Mouse (Mus musculus): ENCODE measurements around the gene Rasgrf2. TPM values are rescaled to one million over a fixed set of nuclear protein-coding genes. Genes with fewer than 3 reads are reported as not detected.

Rasgrf2 gene
- polyA plus RNA-seq, 1 experiment: 73.7 TPM

DNA sequence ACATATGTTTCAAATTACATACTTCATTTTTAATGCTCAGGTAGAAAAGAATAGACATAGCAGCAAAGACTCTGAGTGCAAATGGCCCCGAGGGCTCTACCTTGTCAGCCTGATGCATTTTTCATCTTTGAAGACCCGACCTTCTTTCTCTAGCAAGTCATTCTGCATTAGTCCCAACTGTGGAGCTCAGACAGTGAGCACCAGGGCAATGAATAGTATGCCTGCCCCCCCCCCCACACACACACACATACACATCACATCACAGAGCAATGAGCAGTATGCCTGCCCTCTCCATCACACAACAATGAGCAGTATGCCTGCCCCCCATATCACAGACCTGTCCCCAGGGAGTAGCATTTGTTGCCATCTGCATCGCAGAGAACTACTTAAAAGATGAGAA is 80.2 kb downstream of the Rasgrf2 start:
- DNase-seq (ENCODE audit: extremely low spot score in 1 of 2, low spot score in 1 of 2): no peak

DNA sequence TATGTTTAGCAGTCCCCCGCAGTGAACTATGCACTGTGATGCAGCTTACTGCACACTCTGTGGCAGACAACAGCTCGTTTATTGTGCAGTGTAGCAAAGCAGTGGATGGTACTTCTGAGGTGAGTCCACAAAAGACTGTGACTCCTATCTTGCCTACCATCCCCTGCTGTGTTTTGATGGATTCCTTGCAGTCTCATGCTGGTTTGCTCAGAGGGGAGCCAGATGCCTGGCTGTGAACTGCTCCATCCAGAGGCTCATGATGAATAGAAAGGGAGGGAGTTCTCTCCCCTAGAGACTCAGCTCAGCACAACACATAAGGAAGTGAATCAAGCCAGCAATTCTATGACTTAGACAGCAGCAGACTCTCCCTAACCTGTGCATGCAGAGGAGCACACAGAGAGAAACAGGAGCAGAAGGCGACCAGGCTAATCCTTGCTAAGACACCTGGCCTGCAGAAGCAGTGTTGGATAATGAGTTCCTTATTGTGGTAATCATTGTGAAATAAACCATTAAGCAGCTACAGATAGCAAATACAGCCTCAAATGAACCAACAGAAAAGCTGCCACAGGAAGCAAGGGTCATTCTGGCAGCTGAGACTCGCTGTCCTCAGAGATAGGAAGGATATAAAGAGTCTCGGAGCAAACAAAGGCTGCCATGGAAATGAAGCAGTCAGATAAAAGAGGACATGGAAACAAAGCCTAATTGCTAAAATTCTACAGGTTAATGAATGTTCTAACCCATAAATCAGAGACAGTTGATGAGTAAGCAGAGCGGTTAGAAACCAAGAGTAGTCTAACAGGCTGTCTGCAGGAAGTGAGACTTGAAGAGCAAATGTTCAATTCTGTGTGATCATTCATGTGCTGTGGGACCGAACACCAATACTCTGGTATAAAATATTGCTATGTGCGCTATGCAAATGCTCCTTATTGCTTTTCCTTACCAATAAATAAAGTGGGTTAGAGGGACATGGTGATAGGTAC is 89.6 kb downstream of the Rasgrf2 start:
- DNase-seq (ENCODE audit: extremely low spot score in 1 of 2, low spot score in 1 of 2): no peak

DNA sequence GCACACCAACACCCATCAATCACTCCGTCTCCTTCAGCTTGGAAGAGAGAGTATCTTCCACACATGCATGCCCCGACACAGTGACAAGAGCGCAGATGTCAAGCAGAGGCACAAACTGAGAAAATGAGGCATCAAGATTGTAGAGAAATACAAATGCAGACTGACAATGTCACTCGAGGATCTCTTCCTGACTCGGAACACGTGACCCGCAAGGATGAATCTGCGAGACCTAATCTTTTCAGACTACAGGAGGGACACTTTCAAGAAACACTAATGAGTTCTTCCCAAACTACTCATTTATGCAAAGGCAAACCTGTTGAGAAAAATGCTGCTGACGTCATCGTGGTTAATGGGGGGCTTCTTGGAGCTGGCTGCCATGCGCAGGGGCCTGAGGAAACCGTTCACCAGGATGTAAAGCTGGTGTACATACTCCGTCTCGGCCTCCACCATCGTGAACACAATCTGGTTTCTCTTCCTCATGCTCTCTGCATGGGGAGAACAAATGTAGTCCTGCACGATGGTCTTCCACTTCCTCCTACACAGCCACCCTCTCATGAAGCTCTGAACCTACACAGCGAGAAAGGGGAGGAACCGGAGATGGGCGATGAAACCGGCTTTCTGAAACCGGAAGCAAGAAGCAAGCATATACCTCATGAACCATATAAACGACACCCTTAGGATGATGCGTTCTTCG is 100.9 kb downstream of the Rasgrf2 start:
- no peak for DNase-seq (ENCODE audit: extremely low spot score in 1 of 2, low spot score in 1 of 2)

DNA sequence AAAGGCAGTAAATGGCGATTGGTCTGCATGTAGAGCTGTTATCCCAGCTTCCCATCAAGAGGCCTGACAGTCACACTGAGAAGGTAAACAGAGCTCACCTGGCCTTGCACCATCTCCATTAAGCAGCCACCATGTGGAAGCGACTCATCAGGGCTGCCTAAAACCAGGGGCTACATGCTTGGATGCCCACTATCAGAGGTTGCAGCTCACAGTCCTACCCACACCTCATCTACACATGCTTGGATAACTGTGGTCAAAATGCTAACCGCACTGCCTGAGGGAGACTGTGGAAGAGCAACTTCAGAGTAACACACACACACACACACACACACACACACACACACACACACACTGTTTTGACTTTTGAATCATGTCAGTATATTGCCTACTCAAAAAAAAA is 101.8 kb downstream of the Rasgrf2 start:
- DNase-seq (ENCODE audit: extremely low spot score in 1 of 2, low spot score in 1 of 2): no peak

DNA sequence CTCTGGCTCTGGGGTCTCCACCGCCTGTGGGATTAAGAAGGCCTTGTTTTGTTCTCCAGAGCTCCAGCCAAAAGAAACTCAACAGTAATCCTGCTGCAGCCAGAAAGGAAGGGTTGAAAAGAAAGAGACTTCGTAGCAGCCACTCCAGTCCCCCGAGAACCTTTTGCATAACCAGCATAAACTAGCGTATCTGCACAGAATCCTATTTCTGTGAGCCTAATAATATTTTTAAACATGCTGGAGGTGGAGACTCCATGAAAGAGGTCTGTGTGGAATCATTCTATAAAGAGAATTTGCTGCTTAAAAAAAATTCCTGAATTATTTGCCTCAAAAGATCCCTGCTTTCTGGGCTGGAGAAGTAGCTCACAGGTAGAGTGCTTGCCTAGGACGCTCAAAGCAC is 103.5 kb downstream of the Rasgrf2 start:
- peak in 1 of 2 experiments; percentile 24 for DNase-seq (ENCODE audit: extremely low spot score in 1 of 2, low spot score in 1 of 2)

DNA sequence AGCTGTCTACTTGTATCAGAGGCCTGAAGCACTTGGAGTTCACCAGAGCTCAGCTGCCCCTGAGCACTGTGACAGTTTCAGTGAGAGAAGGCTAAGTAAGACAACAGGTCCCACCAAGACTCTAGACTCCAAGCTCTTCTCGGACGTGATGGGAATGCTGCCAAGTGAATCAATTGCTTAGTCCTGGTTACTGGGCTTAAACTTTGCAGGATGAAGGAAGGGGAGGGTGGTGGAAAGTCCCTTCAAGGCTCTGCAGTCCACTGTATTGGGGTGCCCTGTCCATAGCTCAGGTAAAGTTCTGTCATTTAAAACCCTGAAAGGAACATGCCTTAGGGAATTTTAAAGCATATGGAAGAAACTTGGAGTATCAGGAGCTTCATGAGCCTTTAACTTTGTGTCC is 104.8 kb downstream of the Rasgrf2 start:
- no peak for DNase-seq (ENCODE audit: extremely low spot score in 1 of 2, low spot score in 1 of 2)

DNA sequence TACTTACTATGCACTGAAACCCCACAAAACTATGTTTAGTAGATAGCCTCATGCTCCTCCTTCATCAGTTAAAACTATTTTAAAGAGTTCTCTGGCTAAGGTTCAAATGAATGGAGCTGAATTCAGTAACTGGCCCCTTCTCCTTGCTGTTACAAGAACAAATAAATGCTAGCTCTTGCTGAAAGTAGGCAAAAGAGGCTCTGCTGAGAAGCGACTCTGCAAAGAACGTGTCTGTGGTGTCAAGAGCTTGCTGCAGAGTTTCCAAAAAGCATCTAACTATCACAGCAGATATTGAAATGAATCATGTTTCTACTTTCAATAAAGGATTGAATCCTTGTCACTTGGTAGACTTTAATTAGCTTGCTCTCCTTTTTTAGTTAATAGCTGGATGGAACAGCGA is 106.3 kb downstream of the Rasgrf2 start:
- DNase-seq (ENCODE audit: extremely low spot score in 1 of 2, low spot score in 1 of 2): no peak

DNA sequence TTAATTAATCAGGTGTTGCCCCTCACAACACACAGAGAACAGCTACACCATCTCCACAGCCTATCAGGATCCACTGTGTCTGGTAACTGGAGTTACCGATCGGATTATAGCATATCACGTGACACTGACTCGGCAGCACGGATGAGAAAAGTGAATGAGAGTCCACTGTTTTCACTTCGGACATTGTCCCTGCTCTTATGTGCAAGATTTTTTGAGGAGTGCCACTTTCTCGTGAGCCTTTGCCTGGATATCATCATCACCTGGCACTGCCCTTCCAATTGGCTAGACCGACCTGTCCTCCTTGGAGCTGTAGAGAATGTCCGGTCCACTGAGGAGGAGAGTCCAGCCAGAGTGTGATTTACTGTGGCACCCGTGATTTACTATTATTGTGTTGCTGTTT is 109.3 kb downstream of the Rasgrf2 start:
- no peak for DNase-seq (ENCODE audit: extremely low spot score in 1 of 2, low spot score in 1 of 2)

DNA sequence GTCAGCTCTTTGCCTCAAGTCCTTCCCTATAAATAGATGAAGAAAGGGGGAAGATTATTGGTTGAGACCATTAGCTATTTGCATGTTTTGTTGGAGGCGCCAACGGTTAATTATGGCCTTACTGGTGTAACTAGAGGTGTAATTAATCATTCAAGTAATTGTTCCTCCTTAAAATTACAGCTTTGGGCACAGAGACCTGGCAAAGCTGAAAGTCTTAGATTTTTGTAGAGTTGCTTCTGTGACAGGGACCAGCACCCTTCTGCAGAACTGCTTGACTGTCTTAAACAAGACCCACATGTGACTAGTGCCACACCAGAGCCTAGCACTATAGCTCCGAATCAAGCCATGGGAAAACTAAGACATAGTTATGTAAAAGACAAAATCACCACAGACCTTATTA is 134.5 kb downstream of the Rasgrf2 start:
- DNase-seq (ENCODE audit: extremely low spot score in 1 of 2, low spot score in 1 of 2): no peak

DNA sequence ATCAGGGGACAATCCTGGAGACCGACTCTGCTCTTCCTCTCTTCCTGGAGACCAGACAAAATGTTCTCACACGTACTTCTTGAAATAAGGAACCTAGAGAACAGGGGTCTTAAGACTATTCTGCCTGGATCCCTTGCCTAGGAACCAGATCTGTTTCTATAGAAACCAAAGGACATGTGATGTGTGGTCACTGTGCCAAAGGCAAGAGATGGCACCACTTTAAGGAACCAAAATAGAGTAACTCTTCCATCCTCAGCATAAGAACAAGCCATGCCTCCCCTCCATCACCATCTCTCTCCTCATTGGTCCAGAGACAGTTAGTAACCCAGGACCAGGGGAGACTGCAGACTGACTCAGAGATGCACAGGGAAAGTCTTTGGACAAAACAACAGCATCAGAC is 140.0 kb downstream of the Rasgrf2 start:
- DNase-seq (ENCODE audit: extremely low spot score in 1 of 2, low spot score in 1 of 2): no peak

DNA sequence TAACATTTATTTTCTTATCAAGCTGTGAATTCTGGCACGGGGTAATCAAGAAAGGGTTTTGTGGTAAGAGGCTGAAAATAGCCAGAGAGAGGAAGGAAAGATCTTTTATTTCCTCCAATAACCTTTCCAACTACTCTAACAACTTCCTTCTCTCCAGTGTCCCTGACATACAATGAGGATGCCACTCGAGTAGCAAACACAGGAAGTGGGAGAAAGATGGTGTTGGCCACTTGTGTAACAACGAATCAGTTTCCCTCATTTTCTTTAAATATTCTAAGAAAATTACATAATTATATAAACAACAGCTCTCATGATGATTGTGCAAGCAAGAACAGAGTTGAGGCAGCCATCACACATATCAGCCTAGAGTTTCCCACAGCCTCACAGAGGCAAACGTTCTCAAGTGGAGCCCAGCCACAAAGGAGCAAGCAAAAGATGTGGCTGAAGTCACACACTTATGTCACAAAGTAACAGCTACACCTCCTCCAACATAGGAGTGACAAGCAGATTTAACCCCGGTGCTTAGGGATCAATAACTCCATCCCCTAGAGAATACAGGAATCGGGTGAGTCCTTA is 140.7 kb downstream of the Rasgrf2 start:
- no peak for DNase-seq (ENCODE audit: extremely low spot score in 1 of 2, low spot score in 1 of 2)

DNA sequence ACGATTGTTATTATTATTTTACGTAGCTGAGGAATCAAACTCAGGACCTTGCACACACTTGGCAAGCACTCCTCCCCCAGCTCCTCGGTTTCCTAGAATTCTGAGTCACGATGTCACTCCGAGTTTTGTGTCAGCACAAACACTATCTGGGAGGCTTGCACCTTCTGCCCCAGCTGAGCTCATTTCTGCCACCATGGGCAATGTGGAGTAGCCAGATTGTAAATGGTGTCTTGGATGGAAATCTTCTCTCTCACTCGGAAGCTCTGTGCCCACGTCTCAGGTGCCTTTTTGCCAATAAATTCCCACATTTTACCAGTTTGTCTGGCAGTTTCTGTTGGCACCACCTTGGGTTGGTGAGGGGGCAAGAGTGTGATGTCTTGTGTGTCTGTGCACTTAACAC is 143.1 kb downstream of the Rasgrf2 start:
- DNase-seq (ENCODE audit: extremely low spot score in 1 of 2, low spot score in 1 of 2): peak; percentile 30 to 55

DNA sequence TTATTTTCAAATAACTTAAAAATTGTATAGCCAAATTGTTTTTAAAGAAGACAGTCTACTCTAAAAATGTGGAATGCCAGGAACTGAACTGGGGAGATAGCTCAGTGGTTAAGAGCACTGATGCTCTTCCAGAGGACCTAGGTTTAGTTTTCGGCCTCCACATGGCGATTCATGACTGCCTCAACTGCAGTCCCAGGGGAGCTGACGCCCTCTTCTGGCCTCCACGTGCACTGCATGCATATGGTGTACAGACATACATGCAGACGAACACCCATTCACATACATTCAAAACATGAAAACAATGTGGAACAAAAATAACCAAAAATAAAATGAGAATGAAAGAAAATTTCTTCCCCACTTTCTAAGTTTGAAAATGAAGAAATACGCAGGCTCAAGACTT is 144.5 kb downstream of the Rasgrf2 start:
- no peak for DNase-seq (ENCODE audit: extremely low spot score in 1 of 2, low spot score in 1 of 2)

DNA sequence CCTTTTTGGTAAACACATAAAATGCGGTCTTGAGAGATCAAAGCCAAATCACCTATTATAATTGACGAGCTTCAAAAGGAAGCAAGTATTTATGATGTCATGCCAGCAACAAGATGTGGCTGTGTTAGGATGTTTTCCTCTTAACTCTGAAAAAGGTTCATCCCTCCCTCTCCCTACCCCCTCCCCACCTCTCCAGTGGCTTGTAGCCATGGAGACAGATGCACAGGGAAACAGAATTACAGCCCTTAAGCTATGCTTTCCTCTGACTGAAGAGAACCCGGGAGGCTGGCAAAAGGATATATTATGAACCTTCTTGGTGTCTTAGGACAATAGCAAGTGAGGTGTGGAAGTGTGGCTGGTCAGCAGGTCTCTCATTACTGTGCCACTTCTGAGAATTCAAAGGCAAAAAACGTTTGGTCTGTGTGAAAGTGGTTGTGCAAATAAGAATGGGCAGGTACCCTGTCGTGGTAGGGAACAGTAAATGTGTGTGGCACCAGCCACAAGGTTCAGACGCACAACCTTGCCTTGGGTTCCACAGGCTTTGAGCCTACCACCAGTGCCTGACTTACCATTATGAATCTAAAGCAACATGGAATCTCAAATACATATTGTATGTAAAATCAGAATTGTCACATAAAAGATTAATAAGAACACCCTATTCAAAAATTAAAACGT is 145.4 kb downstream of the Rasgrf2 start:
- DNase-seq (ENCODE audit: extremely low spot score in 1 of 2, low spot score in 1 of 2): no peak

DNA sequence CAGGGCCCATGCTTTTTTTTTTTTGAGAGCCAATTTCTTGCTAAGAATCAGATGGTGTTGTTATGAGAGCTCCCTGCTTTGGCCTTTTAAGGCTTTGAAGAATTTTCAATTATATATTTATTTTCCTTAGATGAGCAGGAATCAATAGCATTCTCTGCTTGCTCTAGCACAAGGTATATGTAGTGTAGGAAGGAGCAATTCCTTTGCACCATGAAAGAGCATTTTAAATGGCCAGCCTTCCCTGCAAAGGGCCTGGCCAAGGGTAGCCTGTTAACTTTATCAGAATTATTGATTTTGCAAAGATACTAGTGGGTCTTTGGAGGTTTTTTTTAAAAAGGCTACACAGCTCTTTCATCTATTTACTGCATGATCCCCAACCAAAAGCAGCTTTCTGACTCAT is 146.4 kb downstream of the Rasgrf2 start:
- DNase-seq (ENCODE audit: extremely low spot score in 1 of 2, low spot score in 1 of 2): no peak

DNA sequence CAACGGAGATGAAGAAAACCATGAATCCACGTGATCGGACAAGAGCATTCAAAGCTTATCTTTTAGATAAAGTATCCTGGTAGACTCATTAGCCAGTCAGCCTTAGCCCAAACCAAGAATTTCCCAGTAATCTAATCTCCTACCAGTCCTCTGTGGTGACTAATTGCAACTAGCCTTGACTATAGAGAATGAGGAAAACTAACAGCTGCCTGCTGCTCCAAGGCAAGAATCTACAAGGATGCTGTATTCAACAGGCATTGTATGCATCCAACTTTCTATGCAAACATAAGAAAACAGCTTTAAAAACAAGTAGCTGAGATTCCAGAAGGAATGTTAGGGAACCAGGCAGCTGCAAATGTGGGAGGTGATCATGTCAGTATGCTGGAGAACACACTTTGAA is 149.4 kb downstream of the Rasgrf2 start:
- DNase-seq (ENCODE audit: extremely low spot score in 1 of 2, low spot score in 1 of 2): no peak

DNA sequence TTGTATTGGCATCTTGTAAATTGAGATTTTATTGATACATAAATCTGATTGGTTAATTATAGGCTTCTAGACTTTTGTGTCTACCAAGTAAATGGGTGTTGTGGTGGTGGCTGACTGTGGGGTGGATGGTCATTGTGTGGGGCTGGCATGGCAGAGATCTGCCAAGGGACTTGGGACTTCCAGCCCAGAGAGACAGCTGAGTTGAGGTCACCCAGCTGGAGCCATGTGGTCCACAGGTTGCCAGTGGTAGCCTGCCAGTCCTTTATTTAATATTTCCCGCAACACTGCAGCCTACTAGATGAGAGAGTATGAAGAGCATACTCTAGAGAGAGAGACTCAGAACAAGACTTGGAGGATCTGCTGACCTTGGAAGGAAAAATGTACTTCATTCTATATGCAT is 150.0 kb downstream of the Rasgrf2 start:
- no peak for DNase-seq (ENCODE audit: extremely low spot score in 1 of 2, low spot score in 1 of 2)

DNA sequence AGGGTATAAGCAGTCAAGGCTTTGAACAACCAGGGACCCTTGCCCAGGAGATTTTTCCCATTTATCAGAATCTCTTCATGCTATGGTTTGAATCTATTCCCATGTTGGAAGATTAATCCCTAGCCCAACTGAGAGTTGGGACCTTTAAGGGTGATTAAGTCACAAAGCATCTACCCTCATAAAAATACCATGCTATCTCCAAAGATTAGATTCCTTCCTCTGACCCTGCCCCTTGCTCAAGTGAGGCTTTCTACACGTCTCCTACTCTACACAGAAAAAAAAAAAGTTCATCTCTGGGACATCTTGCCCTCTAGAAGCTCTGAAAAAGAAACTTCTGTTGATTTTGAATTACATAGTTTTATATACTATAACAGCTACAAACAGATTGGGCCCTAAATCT is 154.5 kb downstream of the Rasgrf2 start:
- no peak for DNase-seq (ENCODE audit: extremely low spot score in 1 of 2, low spot score in 1 of 2)

DNA sequence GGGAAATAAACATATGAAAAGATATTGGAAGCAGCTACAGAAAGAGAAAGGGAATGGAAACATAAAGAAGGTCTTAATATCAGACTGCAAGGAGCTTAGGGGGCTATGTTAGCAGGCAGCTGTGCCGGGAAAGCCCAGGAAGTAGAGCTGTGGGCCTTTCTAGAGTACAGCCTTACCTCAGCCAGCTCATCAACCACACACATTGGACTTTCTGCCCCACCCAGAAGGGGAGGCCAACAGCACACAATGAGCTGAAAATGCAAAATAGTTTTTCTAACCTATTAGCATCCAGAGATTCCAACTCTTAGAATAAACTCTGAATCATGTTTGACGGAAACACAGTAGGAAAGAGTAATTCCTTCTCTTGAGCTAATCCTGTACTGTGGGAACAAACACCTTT is 154.9 kb downstream of the Rasgrf2 start:
- DNase-seq (ENCODE audit: extremely low spot score in 1 of 2, low spot score in 1 of 2): no peak

DNA sequence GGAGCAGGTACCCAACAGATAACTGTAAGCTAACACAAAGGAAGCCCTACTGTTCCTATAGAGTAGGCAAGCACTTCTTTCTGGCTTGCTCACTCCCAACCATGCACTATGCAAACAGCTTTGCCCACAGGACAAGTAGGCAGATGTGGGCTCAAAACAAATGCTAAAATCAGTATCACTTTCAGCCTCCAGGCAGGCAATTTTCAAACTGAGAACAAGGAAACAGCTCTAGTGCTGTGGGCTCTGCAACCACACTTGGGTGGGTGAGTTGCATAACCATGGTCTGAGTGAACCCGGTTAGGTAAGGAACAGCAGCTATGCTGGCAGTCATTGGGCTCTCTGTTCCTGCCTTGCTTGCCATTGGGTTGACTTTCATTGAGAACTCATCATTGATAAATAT is 157.3 kb downstream of the Rasgrf2 start:
- peak; percentile 73 to 77 for DNase-seq (ENCODE audit: extremely low spot score in 1 of 2, low spot score in 1 of 2)

DNA sequence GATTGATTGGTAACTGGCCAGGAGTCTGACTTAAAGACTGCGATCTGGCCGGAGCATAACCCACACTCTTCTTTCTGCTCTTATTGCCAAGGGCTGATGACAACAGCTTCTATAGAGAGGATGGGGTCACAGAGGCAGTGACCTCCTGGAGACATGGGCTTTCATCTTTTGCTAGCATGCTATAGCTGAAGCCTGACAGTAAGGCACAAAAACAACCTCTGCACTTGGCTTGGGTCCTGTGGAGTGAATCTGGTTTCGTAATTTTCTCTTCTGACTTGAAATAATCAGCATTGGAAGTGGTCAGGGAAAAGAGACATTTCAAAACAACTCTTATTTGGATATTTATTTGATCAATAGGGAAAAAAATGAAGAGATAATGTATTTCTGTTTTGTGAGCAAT is 160.2 kb downstream of the Rasgrf2 start:
- DNase-seq (ENCODE audit: extremely low spot score in 1 of 2, low spot score in 1 of 2): no peak

Data from frontal cortex, adult 2 months (tissue).